Mouse (Mus musculus) embryonic facial prominence, embryonic 15.5 days (tissue): ENCODE results near the gene Gramd4. TPM values are rescaled to one million over a fixed set of nuclear protein-coding genes. Genes with fewer than 3 reads are reported as not detected.
"Not testable (repeated sequence)": the region's sequence is repeated elsewhere in the genome, so short reads cannot be mapped to it uniquely, and the experiment has no call there.

Source experiments
- ATAC-seq: fragments of 200-750 bp; cut with Nextera tagmentation; 2 replicates; pipeline ENCODE4 v1.8.0; 2017; ENCODE audit warnings: low read depth, moderate TSS enrichment; ENCODE audit not compliant: insufficient number of reproducible peaks, low FRiP score, low TSS enrichment
- H3K27ac ChIP-seq: fragments of 300-500 bp; sonication (generic); replicated peaks from 2 replicates; pipeline ENCODE4 v1.5.1; 2015; ENCODE audit warnings: mild to moderate bottlenecking, inconsistent platforms
- H3K27me3 ChIP-seq: fragments of 300-500 bp; sonication (generic); 2 replicates; pipeline ENCODE4 v1.6.1; 2015; ENCODE audit warnings: inconsistent platforms
- H3K36me3 ChIP-seq: fragments of 300-500 bp; sonication (generic); 2 replicates; pipeline ENCODE4 v1.6.1; 2015; ENCODE audit warnings: mild to moderate bottlenecking, inconsistent platforms
- H3K4me1 ChIP-seq: fragments of 300-500 bp; sonication (generic); 2 replicates; pipeline ENCODE4 v1.6.1; 2015; ENCODE audit warnings: inconsistent platforms
- H3K4me2 ChIP-seq: fragments of 300-500 bp; sonication (generic); replicated peaks from 2 replicates; pipeline ENCODE4 v1.6.1; 2015; ENCODE audit warnings: mild to moderate bottlenecking, inconsistent platforms
- H3K4me3 ChIP-seq: fragments of 300-500 bp; sonication (generic); replicated peaks from 2 replicates; pipeline ENCODE4 v1.5.1; 2015; ENCODE audit warnings: mild to moderate bottlenecking, inconsistent platforms
- H3K9ac ChIP-seq: fragments of 300-500 bp; sonication (generic); 2 replicates; pipeline ENCODE4 v1.6.1; 2015; ENCODE audit warnings: inconsistent platforms
- H3K9me3 ChIP-seq: fragments of 300-500 bp; sonication (generic); replicated peaks from 2 replicates; pipeline ENCODE4 v1.6.1; 2016; ENCODE audit warnings: inconsistent platforms
- WGBS: fragments of 180-500 bp; shearing (Covaris S2); methylation state at CpG from one replicate; pipeline ENCODE4 v1.1.7; 2015; 5-methylcytosine and 5-hydroxymethylcytosine counted together
- polyA plus RNA-seq: library from polyadenylated mRNA; unstranded; fragments of >200 nt; fragmentation: Nextera tagmentation; extraction: Ambion mirVana; gene quantifications from 2 replicates; pipeline ENCODE4 v1.2.1, GENCODE M21; 2015

The Gramd4 gene
- polyA plus RNA-seq, 1 experiment from 2014 or later: 18.9 TPM

GRCm38 (mm10) chr15:86156492-86156891 lies 99.0 kb downstream of the Gramd4 start:
- Histone ChIP-seq H3K27me3 (no peaks in the 10 kb centered on the region), H3K9me3 (no peaks in the 10 kb centered on the region), H3K4me1 (no peaks in the 10 kb centered on the region), H3K9ac (no peak overlapping the region), H3K4me3 (no peak overlapping the region), H3K36me3 (peaks cover 43% of the 10 kb centered on the region), H3K27ac (no peak overlapping the region), H3K4me2 (no peak overlapping the region)
- 70% methylated on average over 5 of the region's 5 CpGs for WGBS
- no peak for ATAC-seq

GRCm38 (mm10) chr15:86159093-86159492 lies 101.6 kb downstream of the Gramd4 start:
- ATAC-seq: no peak
- H3K27me3 ChIP-seq: no peaks in the 10 kb centered on the region
- WGBS: 87% methylated on average over 16 of the region's 16 CpGs
- no peak overlapping the region for H3K9ac ChIP-seq
- no peak overlapping the region for H3K4me2 ChIP-seq
- H3K4me1 ChIP-seq: no peaks in the 10 kb centered on the region
- H3K4me3 ChIP-seq: no peak overlapping the region
- no peak overlapping the region for H3K27ac ChIP-seq
- peaks cover 40% of the 10 kb centered on the region for H3K36me3 ChIP-seq
- H3K9me3 ChIP-seq: no peaks in the 10 kb centered on the region

GRCm38 (mm10) chr15:86159719-86160118 lies 102.2 kb downstream of the Gramd4 start:
- WGBS: 85% methylated on average over 5 of the region's 5 CpGs
- H3K9me3 ChIP-seq: no peaks in the 10 kb centered on the region
- H3K27ac ChIP-seq: no peak overlapping the region
- H3K4me3 ChIP-seq: no peak overlapping the region
- H3K36me3 ChIP-seq: peaks cover 37% of the 10 kb centered on the region
- H3K4me2 ChIP-seq: no peak overlapping the region
- no peak for ATAC-seq
- H3K4me1 ChIP-seq: no peaks in the 10 kb centered on the region
- no peak overlapping the region for H3K9ac ChIP-seq
- no peaks in the 10 kb centered on the region for H3K27me3 ChIP-seq

- Histone ChIP-seq H3K9ac (no peak overlapping the region), H3K9me3 (no peaks in the 10 kb centered on the region), H3K4me2 (no peak overlapping the region), H3K4me1 (no peaks in the 10 kb centered on the region), H3K4me3 (no peak overlapping the region), H3K27ac (no peak overlapping the region), H3K36me3 (peaks cover 40% of the 10 kb centered on the region), H3K27me3 (no peaks in the 10 kb centered on the region)
- WGBS: 77% methylated on average over 10 of the region's 10 CpGs
- no peak for ATAC-seq
These were observed 103.4 kb downstream of the Gramd4 start for GRCm38 (mm10) chr15:86160906-86161305.

- not testable (repeated sequence) for H3K9ac ChIP-seq, ATAC-seq, H3K4me1 ChIP-seq, H3K9me3 ChIP-seq, H3K4me3 ChIP-seq, H3K27ac ChIP-seq, H3K27me3 ChIP-seq, H3K4me2 ChIP-seq
- H3K36me3 ChIP-seq: peaks cover 32% of the 10 kb centered on the region
- 97% methylated on average over 3 of the region's 3 CpGs for WGBS
These were observed 104.3 kb downstream of the Gramd4 start for GRCm38 (mm10) chr15:86161800-86162199.

- Histone ChIP-seq H3K27me3 (no peaks in the 10 kb centered on the region), H3K9me3 (no peaks in the 10 kb centered on the region), H3K36me3 (peaks cover 25% of the 10 kb centered on the region), H3K4me1 (peaks cover 24% of the 10 kb centered on the region), H3K4me3 (no peak overlapping the region), H3K27ac (no peak overlapping the region), H3K9ac (no peak overlapping the region), H3K4me2 (no peak overlapping the region)
- ATAC-seq: no peak
- 83% methylated on average over 21 of the region's 21 CpGs for WGBS
These were observed 107.3 kb downstream of the Gramd4 start for GRCm38 (mm10) chr15:86164718-86165345.

- WGBS: 89% methylated on average over 24 of the region's 24 CpGs
- Histone ChIP-seq H3K9ac (no peak overlapping the region), H3K9me3 (no peaks in the 10 kb centered on the region), H3K27ac (no peak overlapping the region), H3K4me3 (no peak overlapping the region), H3K4me2 (no peak overlapping the region), H3K4me1 (peaks cover 28% of the 10 kb centered on the region), H3K36me3 (peaks cover 25% of the 10 kb centered on the region), H3K27me3 (no peaks in the 10 kb centered on the region)
- ATAC-seq: no peak
These were observed 108.5 kb downstream of the Gramd4 start for GRCm38 (mm10) chr15:86165811-86166590.

GRCm38 (mm10) chr15:86167032-86167655 lies 109.6 kb downstream of the Gramd4 start:
- H3K36me3 ChIP-seq: peaks cover 15% of the 10 kb centered on the region; the same call in 1 of the 2 replicates
- no peak overlapping the region for H3K4me3 ChIP-seq
- no peak overlapping the region for H3K9ac ChIP-seq
- H3K4me1 ChIP-seq: peaks cover 37% of the 10 kb centered on the region
- ATAC-seq: peak; percentile 40; the same call in 1 of the 2 replicates
- peak overlapping the region; percentile 66; the same call in 1 of the 2 replicates for H3K27ac ChIP-seq
- H3K27me3 ChIP-seq: no peaks in the 10 kb centered on the region
- no peaks in the 10 kb centered on the region for H3K9me3 ChIP-seq
- H3K4me2 ChIP-seq: no peak overlapping the region
- 77% methylated on average over 7 of the region's 7 CpGs for WGBS

- Histone ChIP-seq H3K9me3 (no peaks in the 10 kb centered on the region), H3K27ac (peak overlapping the region; percentile 66; the same call in 1 of the 2 replicates), H3K27me3 (no peaks in the 10 kb centered on the region), H3K9ac (no peak overlapping the region), H3K36me3 (peaks cover 8% of the 10 kb centered on the region; the same call in 1 of the 2 replicates), H3K4me1 (peaks cover 44% of the 10 kb centered on the region), H3K4me3 (no peak overlapping the region), H3K4me2 (no peak overlapping the region)
- ATAC-seq: no peak
- 73% methylated on average over 10 of the region's 10 CpGs for WGBS
These were observed 110.5 kb downstream of the Gramd4 start for GRCm38 (mm10) chr15:86167787-86168504.

- 0 out of 2 replicates have a peak, but pooled peaks cover 8% of the 10 kb centered on the region for H3K36me3 ChIP-seq
- no peak overlapping the region for H3K4me3 ChIP-seq
- no peak; the same call in 1 of the 2 replicates for ATAC-seq
- H3K9me3 ChIP-seq: no peaks in the 10 kb centered on the region
- peak overlapping the region; percentile 66; the same call in 1 of the 2 replicates for H3K27ac ChIP-seq
- no peak overlapping the region for H3K9ac ChIP-seq
- no peak overlapping the region for H3K4me2 ChIP-seq
- WGBS: 32% methylated on average over 7 of the region's 7 CpGs
- H3K4me1 ChIP-seq: peaks cover 49% of the 10 kb centered on the region
- H3K27me3 ChIP-seq: no peaks in the 10 kb centered on the region
These were observed 111.0 kb downstream of the Gramd4 start for GRCm38 (mm10) chr15:86168505-86168867.
